Mouse (Mus musculus) forebrain, postnatal 0 days (tissue): ENCODE measurements around the gene Ifnl3. TPM values are rescaled to one million over a fixed set of nuclear protein-coding genes. Genes with fewer than 3 reads are reported as not detected.
"Not testable (repeated sequence)": the region's sequence is repeated elsewhere in the genome, so short reads cannot be mapped to it uniquely, and the experiment has no call there.

Experiments used
- ATAC-seq: fragments of 200-750 bp; cut with Nextera tagmentation; 2 replicates; pipeline ENCODE4 v1.8.0; 2017; ENCODE audit warnings: mild to moderate bottlenecking, moderate library complexity
- DNase-seq: peaks from one replicate; pipeline ENCODE4 v3.0.0-alpha.2; 2015
- H3K27ac ChIP-seq: fragments of 300-500 bp; sonication (generic); 2 replicates; pipeline ENCODE4 v1.5.1; 2014; ENCODE audit warnings: low read depth, mild to moderate bottlenecking, antibody characterized with exemption, low read length, moderate library complexity, mixed read lengths
- H3K27me3 ChIP-seq: fragments of 300-500 bp; sonication (generic); 2 replicates; pipeline ENCODE4 v1.6.1; 2014; ENCODE audit warnings: mild to moderate bottlenecking, low read length, mixed read lengths; ENCODE audit not compliant: insufficient read depth
- H3K36me3 ChIP-seq: fragments of 300-500 bp; sonication (generic); 2 replicates; pipeline ENCODE4 v1.6.1; 2014; ENCODE audit warnings: mild to moderate bottlenecking, moderate library complexity; ENCODE audit not compliant: insufficient read depth
- H3K4me1 ChIP-seq: fragments of 300-500 bp; sonication (generic); 2 replicates; pipeline ENCODE4 v1.6.1; 2014; ENCODE audit warnings: antibody characterized with exemption; ENCODE audit not compliant: insufficient read depth
- H3K4me2 ChIP-seq: fragments of 300-500 bp; sonication (generic); 2 replicates; pipeline ENCODE4 v1.6.1; 2014; ENCODE audit warnings: low read depth, mild to moderate bottlenecking, moderate library complexity
- H3K4me3 ChIP-seq: fragments of 300-500 bp; sonication (generic); 2 replicates; pipeline ENCODE4 v1.5.1; 2014; ENCODE audit warnings: low read depth, low read length, mixed read lengths
- H3K9ac ChIP-seq: fragments of 300-500 bp; sonication (generic); 2 replicates; pipeline ENCODE4 v1.6.1; 2014; ENCODE audit warnings: mild to moderate bottlenecking
- H3K9me3 ChIP-seq: fragments of 300-500 bp; sonication (generic); 2 replicates; pipeline ENCODE4 v1.6.1; 2016; ENCODE audit warnings: low read length
- CTCF ChIP-seq: sonication (generic); IDR thresholded peaks from 2 replicates; pipeline ENCODE4 v1.5.1; 2016; ENCODE audit warnings: antibody characterized with exemption, control low read depth, low read depth
- WGBS: fragments of 180-500 bp; shearing (Covaris S2); extraction: QIAGEN DNeasy Blood & Tissue Kit; methylation state at CpG from one replicate; pipeline ENCODE4 v1.1.7; 2014; 5-methylcytosine and 5-hydroxymethylcytosine counted together
- polyA plus RNA-seq: library from polyadenylated mRNA; unstranded; fragments of >200 nt; fragmentation: Nextera tagmentation; extraction: Ambion mirVana; gene quantifications from 2 replicates; pipeline ENCODE4 v1.2.1, GENCODE M21; 2015
- total RNA-seq: library from RNA; depleted of rRNA; stranded (reverse); fragments of >200 nt; gene quantifications from 2 replicates; pipeline ENCODE4 v1.2.3, GENCODE M21; 2014; rRNA removed

The Ifnl3 gene
- total RNA-seq = not detected in 2 replicates
- polyA plus RNA-seq = not detected in 2 replicates

DNA sequence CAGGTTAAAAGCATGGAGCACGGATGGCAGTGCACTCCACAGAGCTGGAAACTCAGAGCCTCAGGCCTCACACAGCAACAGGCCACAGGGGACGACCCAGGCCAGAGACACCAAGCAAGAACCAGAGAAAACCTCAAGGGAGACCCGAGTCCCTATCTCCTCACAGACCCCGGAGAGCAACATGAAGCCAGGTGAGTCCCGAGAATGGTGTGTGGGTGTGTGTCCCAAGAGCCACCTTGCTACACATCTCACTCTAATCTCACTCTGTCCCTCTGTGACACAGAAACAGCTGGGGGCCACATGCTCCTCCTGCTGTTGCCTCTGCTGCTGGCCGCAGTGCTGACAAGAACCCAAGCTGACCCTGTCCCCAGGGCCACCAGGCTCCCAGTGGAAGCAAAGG is at the start of gene Ifnl3:
Gene Ifnl3 (plus strand): TSS at position 301 of the 400 bp plus-strand sequence.
- not testable (repeated sequence) for H3K27me3 ChIP-seq, H3K9me3 ChIP-seq, H3K27ac ChIP-seq, H3K9ac ChIP-seq, H3K4me2 ChIP-seq, H3K4me3 ChIP-seq, H3K36me3 ChIP-seq, ATAC-seq, H3K4me1 ChIP-seq, DNase-seq
- WGBS = 74% methylated on average over 5 of the region's 6 CpGs

DNA sequence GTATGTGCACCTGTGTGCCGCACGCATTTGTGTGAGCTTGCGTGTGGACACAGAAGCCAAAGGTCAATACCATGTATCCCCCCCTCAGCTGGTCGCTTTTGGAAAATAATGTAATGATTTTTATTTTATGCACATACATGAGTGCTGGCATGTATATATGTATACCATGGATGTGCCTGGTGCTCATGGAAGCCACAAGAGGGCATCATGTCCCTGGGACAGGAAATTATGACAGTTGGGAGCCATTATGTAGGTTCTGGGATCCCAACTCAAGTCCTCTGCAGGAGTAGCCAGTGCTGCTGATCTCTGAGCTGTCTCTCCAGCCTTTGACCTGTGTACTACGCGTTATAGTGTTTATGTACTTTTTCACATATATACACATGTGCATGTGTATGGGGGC is 46.4 kb upstream of the Ifnl3 start:
- TF ChIP-seq CTCF = 0 out of 2 replicates have a peak, but pooled peaks have one; percentile 12
- H3K27ac ChIP-seq = no peak overlapping the region
- 95% methylated on average over 6 of the region's 6 CpGs for WGBS

DNA sequence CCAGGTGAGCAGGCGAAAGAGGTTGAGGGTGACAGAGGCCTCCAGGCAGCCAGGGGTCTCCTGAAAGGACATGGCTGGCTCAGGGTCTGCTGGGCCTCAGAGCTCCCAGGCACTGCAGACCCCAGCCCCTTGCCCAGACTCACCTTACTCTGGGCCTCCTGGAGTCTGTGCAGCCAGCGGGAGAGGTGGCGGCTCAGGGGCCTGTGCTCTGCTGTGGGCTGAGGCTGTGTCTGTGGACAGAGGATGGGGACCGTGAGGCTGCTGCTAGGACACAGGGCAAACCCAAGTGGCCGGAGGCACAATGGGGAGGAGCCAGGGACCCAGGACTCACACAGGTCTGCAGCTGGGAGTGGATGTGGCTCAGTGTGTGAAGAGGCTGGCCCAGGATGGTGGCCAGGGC is 45.3 kb upstream of the Ifnl3 start:
- Histone ChIP-seq H3K27ac (no peak overlapping the region), H3K4me1 (no peaks in the 10 kb centered on the region), H3K27me3 (no peaks in the 10 kb centered on the region), H3K9me3 (no peaks in the 10 kb centered on the region), H3K9ac (no peak overlapping the region), H3K4me3 (no peak overlapping the region), H3K36me3 (no peaks in the 10 kb centered on the region), H3K4me2 (no peak overlapping the region)
- no peak for DNase-seq
- TF ChIP-seq CTCF = no peak
- 88% methylated on average over 5 of the region's 5 CpGs for WGBS
- no peak for ATAC-seq

More for the DNA sequence above, 46.4 kb upstream of the Ifnl3 start:
- no peak overlapping the region for H3K4me2 ChIP-seq
- no peaks in the 10 kb centered on the region for H3K27me3 ChIP-seq
- H3K36me3 ChIP-seq = no peaks in the 10 kb centered on the region
- DNase-seq (no peak), ATAC-seq (no peak)
- no peaks in the 10 kb centered on the region for H3K4me1 ChIP-seq
- no peak overlapping the region for H3K4me3 ChIP-seq
- H3K9ac ChIP-seq = no peak overlapping the region
- no peaks in the 10 kb centered on the region for H3K9me3 ChIP-seq

GRCm38 (mm10) chr7:28478854-28479253 is 43.8 kb upstream of the Ifnl3 start:
- DNase-seq (no peak), ATAC-seq (no peak)
- 12% methylated on average over 6 of the region's 8 CpGs for WGBS
- no peak overlapping the region for H3K4me2 ChIP-seq
- H3K9ac ChIP-seq = no peak overlapping the region
- H3K4me3 ChIP-seq = no peak overlapping the region
- H3K4me1 ChIP-seq = no peaks in the 10 kb centered on the region
- no peaks in the 10 kb centered on the region for H3K9me3 ChIP-seq
- H3K36me3 ChIP-seq = no peaks in the 10 kb centered on the region
- TF ChIP-seq CTCF = no peak
- H3K27me3 ChIP-seq = no peaks in the 10 kb centered on the region
- H3K27ac ChIP-seq = no peak overlapping the region

DNA sequence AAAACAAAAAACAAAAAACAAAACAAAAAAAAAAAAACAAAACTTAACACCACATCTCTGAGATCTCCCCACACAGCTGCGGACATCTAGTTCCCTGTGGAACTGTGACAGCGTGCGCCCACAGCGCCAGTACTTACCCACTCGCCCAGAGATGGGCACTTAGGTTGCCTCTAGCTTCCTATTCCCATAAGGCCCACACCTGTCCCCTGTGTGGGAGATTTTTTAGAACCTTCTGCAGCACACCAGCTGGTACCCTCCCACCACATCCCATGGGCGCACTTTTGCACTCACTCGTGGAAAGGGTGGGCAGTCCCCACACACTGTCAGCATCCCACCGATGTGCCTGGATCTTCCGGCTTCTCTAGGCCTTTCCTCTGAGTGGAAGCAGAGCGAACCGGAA is 39.8 kb upstream of the Ifnl3 start:
- H3K36me3 ChIP-seq = no peaks in the 10 kb centered on the region
- H3K4me3 ChIP-seq = no peak overlapping the region
- no peak overlapping the region for H3K9ac ChIP-seq
- no peak for TF ChIP-seq CTCF
- H3K27me3 ChIP-seq = no peaks in the 10 kb centered on the region
- H3K4me1 ChIP-seq = no peaks in the 10 kb centered on the region
- H3K27ac ChIP-seq = no peak overlapping the region
- ATAC-seq (no peak), DNase-seq (no peak)
- H3K9me3 ChIP-seq = no peaks in the 10 kb centered on the region
- H3K4me2 ChIP-seq = no peak overlapping the region
- 88% methylated on average over 11 of the region's 11 CpGs for WGBS

- H3K4me3 ChIP-seq = no peak overlapping the region
Observed at GRCm38 (mm10) chr7:28484192-28484591, 38.4 kb upstream of the Ifnl3 start.

GRCm38 (mm10) chr7:28488030-28488491 is 34.6 kb upstream of the Ifnl3 start:
- peak overlapping the region; percentile 47 for H3K4me2 ChIP-seq
- H3K4me3 ChIP-seq = peak overlapping the region; percentile 24
- no peaks in the 10 kb centered on the region for H3K36me3 ChIP-seq
- no peaks in the 10 kb centered on the region; the same call in 1 of the 2 replicates for H3K27me3 ChIP-seq
- no peaks in the 10 kb centered on the region for H3K4me1 ChIP-seq
- WGBS = 8% methylated on average over 16 of the region's 16 CpGs
- TF ChIP-seq CTCF = no peak
- H3K27ac ChIP-seq = no peak overlapping the region
- peak overlapping the region; percentile 11; the same call in 1 of the 2 replicates for H3K9ac ChIP-seq
- ATAC-seq (no peak), DNase-seq (no peak)
- no peaks in the 10 kb centered on the region for H3K9me3 ChIP-seq

More at GRCm38 (mm10) chr7:28484192-28484591, 38.4 kb upstream of the Ifnl3 start:
- Histone ChIP-seq H3K9ac (no peak overlapping the region), H3K27me3 (no peaks in the 10 kb centered on the region; the same call in 1 of the 2 replicates), H3K4me1 (no peaks in the 10 kb centered on the region), H3K9me3 (no peaks in the 10 kb centered on the region), H3K4me2 (no peak overlapping the region), H3K36me3 (no peaks in the 10 kb centered on the region), H3K27ac (no peak overlapping the region)
- WGBS = 50% methylated on average over 4 of the region's 4 CpGs
- TF ChIP-seq CTCF = no peak
- ATAC-seq (no peak), DNase-seq (no peak)
